Mouse (Mus musculus) kidney, embryonic 14.5 days (tissue): Measurements from ENCODE around the gene Vmn1r77. TPM values are rescaled to one million over a fixed set of nuclear protein-coding genes. Genes with fewer than 3 reads are reported as not detected.
"Not testable (repeated sequence)": the region's sequence is repeated elsewhere in the genome, so short reads cannot be mapped to it uniquely, and the experiment has no call there.

Experiments
- ATAC-seq: fragments of 200-750 bp; cut with Nextera tagmentation; 2 replicates; pipeline ENCODE4 v1.8.0; 2017; ENCODE audit warnings: moderate number of reproducible peaks, mild to moderate bottlenecking, moderate TSS enrichment, moderate library complexity; ENCODE audit not compliant: low FRiP score, low TSS enrichment
- H3K27ac ChIP-seq: fragments of 300-500 bp; sonication (generic); 2 replicates; pipeline ENCODE4 v1.5.1; 2014; ENCODE audit warnings: low read depth, mild to moderate bottlenecking, low read length, moderate library complexity, mixed read lengths
- H3K27me3 ChIP-seq: fragments of 300-500 bp; sonication (generic); 2 replicates; pipeline ENCODE4 v1.6.1; 2014; ENCODE audit warnings: mild to moderate bottlenecking, low read length; ENCODE audit not compliant: control insufficient read depth, insufficient read depth
- H3K36me3 ChIP-seq: fragments of 300-500 bp; sonication (generic); 2 replicates; pipeline ENCODE4 v1.6.1; 2014; ENCODE audit warnings: low read length, mixed read lengths; ENCODE audit not compliant: control insufficient read depth, insufficient read depth
- H3K4me1 ChIP-seq: fragments of 300-500 bp; sonication (generic); 2 replicates; pipeline ENCODE4 v1.6.1; 2014; ENCODE audit warnings: low read length, mixed read lengths; ENCODE audit not compliant: control insufficient read depth, insufficient read depth
- H3K4me2 ChIP-seq: fragments of 300-500 bp; sonication (generic); replicated peaks from 2 replicates; pipeline ENCODE4 v1.6.1; 2014; ENCODE audit warnings: low read depth, mild to moderate bottlenecking, low read length
- H3K4me3 ChIP-seq: fragments of 300-500 bp; sonication (generic); 2 replicates; pipeline ENCODE4 v1.5.1; 2014; ENCODE audit warnings: mild to moderate bottlenecking, low read length
- H3K9ac ChIP-seq: fragments of 300-500 bp; sonication (generic); 2 replicates; pipeline ENCODE4 v1.6.1; 2014; ENCODE audit warnings: low read depth, mild to moderate bottlenecking, low read length, moderate library complexity
- H3K9me3 ChIP-seq: fragments of 300-500 bp; sonication (generic); 2 replicates; pipeline ENCODE4 v1.6.1; 2016; ENCODE audit warnings: low read length; ENCODE audit not compliant: control insufficient read depth
- WGBS: fragments of 180-500 bp; shearing (Covaris S2); extraction: QIAGEN DNeasy Blood & Tissue Kit; methylation state at CpG from one replicate; pipeline ENCODE4 v1.1.7; 2014; 5-methylcytosine and 5-hydroxymethylcytosine counted together
- polyA plus RNA-seq: library from polyadenylated mRNA; unstranded; fragments of >200 nt; fragmentation: Nextera tagmentation; extraction: Ambion mirVana; gene quantifications from 2 replicates; pipeline ENCODE4 v1.2.1, GENCODE M21; 2014

Vmn1r77 gene
- polyA plus RNA-seq, result not detected in 2 replicates

- not testable (repeated sequence) for H3K9ac ChIP-seq, H3K9me3 ChIP-seq, H3K4me1 ChIP-seq, H3K4me2 ChIP-seq, H3K36me3 ChIP-seq, H3K27me3 ChIP-seq, H3K4me3 ChIP-seq, ATAC-seq, H3K27ac ChIP-seq
These were observed at the start of gene Vmn1r77 for GRCm38 (mm10) chr7:12036452-12036851. Vmn1r77 (plus strand) TSS chr7:12036752.

- not testable (repeated sequence) for H3K9me3 ChIP-seq, H3K27ac ChIP-seq, H3K4me1 ChIP-seq, H3K4me3 ChIP-seq, H3K36me3 ChIP-seq, H3K4me2 ChIP-seq, H3K27me3 ChIP-seq, H3K9ac ChIP-seq, ATAC-seq
- WGBS, result 97% methylated on average over 5 of the region's 5 CpGs
These were observed 25.1 kb upstream of the Vmn1r77 start for GRCm38 (mm10) chr7:12011491-12011890.

GRCm38 (mm10) chr7:12012392-12012791 lies 24.2 kb upstream of the Vmn1r77 start:
- not testable (repeated sequence) for H3K27ac ChIP-seq, H3K36me3 ChIP-seq, H3K9ac ChIP-seq, H3K4me3 ChIP-seq, H3K4me2 ChIP-seq, ATAC-seq, H3K4me1 ChIP-seq, H3K9me3 ChIP-seq, H3K27me3 ChIP-seq
- WGBS, result 88% methylated on average over 3 of the region's 3 CpGs

GRCm38 (mm10) chr7:12013106-12013505 lies 23.4 kb upstream of the Vmn1r77 start:
- Histone ChIP-seq H3K9me3 (no peaks in the 10 kb centered on the region; the same call in 1 of the 2 replicates), H3K27me3 (no peaks in the 10 kb centered on the region), H3K4me3 (no peak overlapping the region), H3K4me2 (no peak overlapping the region), H3K9ac (no peak overlapping the region), H3K4me1 (no peaks in the 10 kb centered on the region), H3K36me3 (no peaks in the 10 kb centered on the region), H3K27ac (no peak overlapping the region)
- WGBS, result 88% methylated on average over 4 of the region's 4 CpGs
- ATAC-seq, result no peak

GRCm38 (mm10) chr7:12017829-12018228 lies 18.7 kb upstream of the Vmn1r77 start:
- H3K27ac ChIP-seq, H3K36me3 ChIP-seq, H3K9ac ChIP-seq, H3K4me3 ChIP-seq, ATAC-seq, H3K4me1 ChIP-seq, H3K9me3 ChIP-seq, H3K4me2 ChIP-seq, H3K27me3 ChIP-seq: not testable (repeated sequence)
- 82% methylated on average over 2 of the region's 2 CpGs for WGBS

- Histone ChIP-seq H3K4me3 (no peak overlapping the region), H3K27me3 (no peaks in the 10 kb centered on the region), H3K36me3 (no peaks in the 10 kb centered on the region), H3K4me2 (no peak overlapping the region), H3K4me1 (no peaks in the 10 kb centered on the region), H3K9ac (no peak overlapping the region), H3K27ac (no peak overlapping the region), H3K9me3 (0 out of 2 replicates have a peak, but pooled peaks cover 5% of the 10 kb centered on the region)
- WGBS, result 78% methylated on average over 2 of the region's 2 CpGs
- ATAC-seq, result no peak
These were observed 4.1 kb downstream of the Vmn1r77 start for GRCm38 (mm10) chr7:12040664-12041063.

Other genes starting within 250 kb of the Vmn1r77 start
- gene Vmn1r74, start 202.8 kb upstream of the Vmn1r77 start, polyA plus RNA-seq, result not detected in 2 replicates
- not detected in 2 replicates for gene Vmn1r75, start 162.1 kb upstream of the Vmn1r77 start, polyA plus RNA-seq
- not detected in 2 replicates for gene Vmn1r76, start 98.5 kb upstream of the Vmn1r77 start, polyA plus RNA-seq
- not detected in 2 replicates for gene Vmn1r78, start 113.5 kb downstream of the Vmn1r77 start, polyA plus RNA-seq
- not detected in 2 replicates for gene Vmn1r79, start 134.5 kb downstream of the Vmn1r77 start, polyA plus RNA-seq
- gene Vmn1r80, start 152.5 kb downstream of the Vmn1r77 start, polyA plus RNA-seq, result not detected in 2 replicates
- gene Vmn1r81, start 231.5 kb downstream of the Vmn1r77 start, polyA plus RNA-seq, result not detected in 2 replicates